Mouse (Mus musculus) mesoderm, embryonic 11.5 days (tissue): ENCODE results near the gene Cops8.

Source experiments
- DNase-seq: peaks from one replicate; pipeline ENCODE4 v3.0.0-alpha.2; 2012; ENCODE audit warnings: low read depth, low spot score

Gene Cops8

DNA sequence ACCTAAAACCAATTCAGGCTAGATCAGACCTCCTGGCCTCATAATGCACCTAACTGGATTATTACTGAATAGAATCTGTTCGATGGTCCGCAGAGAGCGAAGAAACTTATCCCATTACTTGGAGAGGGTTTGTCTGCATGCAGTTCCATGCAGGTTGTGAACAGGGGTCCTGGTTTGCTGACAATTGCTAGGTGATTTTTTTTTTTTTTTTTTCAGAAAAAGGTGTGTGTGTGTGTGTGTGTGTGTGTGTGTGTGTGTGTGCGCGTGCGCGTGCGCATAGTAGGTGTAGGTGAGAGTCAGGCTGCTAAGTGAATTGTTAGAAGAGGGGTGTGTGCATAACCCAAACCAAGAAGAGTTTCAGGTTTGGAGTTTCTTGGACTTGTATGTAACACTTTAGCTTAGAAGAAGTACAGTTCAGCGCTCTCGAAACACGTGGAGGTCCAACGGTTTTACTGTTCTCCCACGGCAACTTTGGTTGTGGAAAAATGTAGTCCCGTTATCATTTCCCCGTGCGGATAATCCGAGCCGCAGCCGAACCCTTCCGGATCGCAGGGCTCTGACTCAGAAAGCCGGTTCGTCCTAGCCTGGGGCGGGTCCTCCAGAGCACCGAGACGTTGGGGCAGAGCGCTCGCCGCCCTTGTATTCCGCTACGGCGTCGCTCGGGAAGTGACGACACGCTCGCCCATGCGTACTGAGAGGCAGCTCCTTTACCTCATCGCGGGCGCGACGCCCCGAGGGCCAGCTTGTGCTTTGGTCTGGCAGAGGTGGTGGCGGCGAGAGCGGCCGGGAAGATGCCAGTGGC is at the start of gene Cops8:
Cops8 (plus strand) TSS at position 223 of the 802 bp plus-strand sequence.
- peak; percentile 96 for DNase-seq

DNA sequence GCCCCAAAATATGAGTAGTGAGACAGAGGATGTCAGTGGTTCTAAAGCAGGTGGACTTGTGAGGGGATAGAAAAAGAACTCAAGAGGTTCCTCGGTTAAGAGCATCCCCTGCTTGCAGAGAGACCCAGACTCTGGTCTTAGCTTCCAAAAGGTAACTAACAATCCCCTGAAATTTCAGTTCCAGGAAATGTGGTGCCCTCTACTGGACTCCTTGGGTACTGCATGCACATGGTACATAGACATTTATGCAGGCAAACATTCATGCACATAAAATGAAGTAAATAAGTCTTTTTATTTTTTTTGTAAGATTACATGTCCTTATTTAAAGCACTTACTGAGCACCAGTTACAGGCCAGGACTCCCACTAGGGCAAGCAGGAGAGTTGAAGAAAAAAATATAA is 45.6 kb upstream of the Cops8 start:
- DNase-seq = no peak

DNA sequence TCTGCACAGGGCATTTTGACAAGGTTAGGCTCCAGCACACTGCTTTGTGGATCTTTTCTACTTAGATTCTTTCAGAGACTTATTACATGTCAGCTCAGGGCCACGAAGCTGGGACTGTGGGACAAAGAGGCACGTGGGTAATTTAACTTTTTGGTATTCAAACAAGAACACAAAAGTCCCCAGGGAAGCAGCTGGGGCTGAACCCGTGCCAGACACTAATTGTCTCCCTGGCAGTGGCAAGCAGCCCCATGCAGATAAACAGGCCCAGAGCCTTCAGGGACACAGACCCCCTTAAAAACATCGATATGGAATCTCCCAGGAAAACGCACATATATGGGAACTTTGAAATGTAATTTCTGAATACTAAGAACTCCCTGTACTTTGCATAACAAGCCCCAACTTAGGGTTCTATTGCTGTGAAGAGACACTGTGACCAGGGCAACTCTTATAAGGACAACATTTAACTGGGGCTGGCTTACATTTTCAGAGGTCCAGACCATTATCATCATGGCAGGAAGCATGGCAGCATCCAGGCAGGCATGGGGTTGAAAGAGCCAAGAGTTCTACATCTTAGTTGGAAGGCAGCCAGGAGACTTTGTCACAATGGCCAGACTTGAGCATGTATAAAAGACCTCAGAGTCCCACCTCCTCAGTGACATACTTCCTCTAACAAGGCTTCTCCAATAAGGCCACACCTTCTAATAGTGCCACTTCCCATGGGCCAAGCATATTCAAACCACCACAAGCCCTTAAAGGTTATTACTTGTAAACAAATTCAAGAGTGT is 41.6 kb upstream of the Cops8 start:
- no peak for DNase-seq

DNA sequence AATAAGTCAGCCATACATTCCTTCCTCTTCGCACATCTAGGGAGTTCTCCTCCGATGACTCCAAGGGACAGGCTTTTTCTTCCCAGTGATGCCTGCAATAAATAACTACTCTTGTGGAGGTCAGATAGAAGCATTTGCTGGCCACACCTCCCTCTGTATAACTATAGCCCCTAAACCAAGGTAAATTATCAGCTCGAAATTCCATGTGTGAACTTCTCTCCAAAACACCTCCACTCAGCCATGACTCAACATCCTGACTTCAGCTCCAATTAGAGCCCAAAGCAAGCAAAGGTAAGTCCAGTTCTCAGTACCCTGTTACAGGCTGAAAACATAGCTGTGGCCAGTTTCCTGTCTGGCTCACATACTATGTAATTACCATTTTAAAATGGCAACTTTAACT is 38.8 kb upstream of the Cops8 start:
- no peak for DNase-seq

DNA sequence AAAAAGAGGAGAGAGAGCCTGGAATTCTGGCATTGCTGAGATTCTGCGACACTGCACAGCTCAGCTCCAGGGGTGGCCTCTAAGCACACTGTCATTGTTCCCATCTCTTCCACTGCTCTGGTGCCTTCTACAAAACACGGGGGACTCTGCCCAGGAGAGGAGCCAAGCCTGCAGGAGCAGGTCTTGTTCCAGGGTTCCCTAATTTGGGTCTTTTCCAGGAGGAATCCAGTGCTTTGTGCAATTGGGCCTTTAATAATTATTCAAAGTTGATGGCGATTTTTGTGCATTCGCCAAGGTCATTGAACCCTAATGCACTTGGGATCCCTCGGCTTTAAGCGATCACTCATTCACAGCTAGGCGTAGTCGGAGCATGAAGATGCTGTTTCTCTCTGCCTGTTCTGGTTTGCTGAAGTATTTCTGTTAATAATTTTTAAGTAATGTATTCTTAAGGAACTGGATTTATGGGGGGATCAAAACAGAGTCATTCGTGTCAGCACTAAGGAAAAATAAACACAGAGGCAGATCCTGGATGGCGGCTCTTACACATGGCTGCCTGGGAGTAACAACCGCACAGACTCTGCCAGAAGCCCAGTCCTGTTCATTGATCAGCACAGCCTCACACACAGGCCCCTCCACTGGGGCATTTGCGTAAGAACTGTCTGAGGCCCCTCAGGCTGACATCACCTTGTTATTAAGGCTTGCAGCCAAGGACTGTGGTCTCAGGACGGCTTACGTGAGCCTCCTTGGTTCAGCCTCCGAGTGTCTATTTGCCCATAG is 35.9 kb upstream of the Cops8 start:
- no peak for DNase-seq

DNA sequence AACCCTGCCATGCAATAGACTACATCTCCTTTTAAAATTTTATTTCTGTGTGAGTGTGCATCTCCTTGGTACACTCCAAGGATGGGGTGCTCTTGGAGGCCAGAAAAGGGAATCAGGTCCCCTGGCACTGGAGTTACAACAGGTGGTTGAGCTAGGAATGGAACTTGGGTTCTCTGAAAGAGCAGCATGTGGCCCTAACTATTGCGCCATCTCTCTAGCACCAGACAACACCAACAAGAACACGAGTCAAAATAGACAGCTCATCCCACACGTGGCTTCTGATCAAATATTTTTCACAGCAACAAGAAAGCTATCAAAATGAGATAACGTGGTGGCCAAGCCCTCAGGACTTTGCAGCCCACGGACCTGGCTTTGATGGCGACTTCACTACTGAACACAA is 28.9 kb upstream of the Cops8 start:
- DNase-seq = no peak

DNA sequence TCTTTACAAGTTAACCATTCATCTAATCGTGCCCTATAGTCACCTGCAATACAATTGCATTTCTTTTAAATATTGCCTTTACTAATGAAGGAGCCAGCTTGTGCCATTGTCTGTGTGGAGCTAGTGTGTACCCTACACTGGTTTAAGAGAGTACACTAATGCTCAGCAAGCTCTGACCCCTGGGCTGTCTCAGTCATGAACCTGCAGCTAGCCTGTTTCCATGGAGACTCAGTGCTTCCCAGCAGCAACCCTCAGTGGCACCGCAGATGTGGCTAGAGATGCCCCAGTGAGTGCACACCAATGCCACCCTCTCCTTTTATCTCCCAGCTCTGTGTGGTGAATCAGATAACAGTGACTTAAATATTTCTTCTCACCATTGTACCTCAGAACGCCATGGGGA is 27.9 kb upstream of the Cops8 start:
- DNase-seq = no peak

DNA sequence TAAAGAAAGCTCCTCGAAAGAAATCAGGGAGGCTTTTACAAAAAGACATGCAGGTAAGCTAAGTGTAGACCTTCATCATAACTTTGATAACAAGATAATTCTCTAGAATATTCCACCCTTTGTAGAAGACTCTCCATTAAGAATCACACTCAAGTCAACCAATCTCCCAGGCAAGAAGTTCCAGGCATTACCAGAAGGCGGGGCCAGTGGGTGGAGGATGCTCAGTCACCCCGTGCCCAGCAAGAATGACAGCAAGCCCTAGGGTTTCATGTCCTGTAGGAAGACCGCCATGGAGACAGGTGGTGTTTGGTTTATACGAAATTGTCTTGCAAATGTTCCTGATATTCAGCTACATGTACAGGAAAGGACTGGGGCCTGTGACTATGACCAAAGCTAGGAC is 25.4 kb upstream of the Cops8 start:
- no peak for DNase-seq

DNA sequence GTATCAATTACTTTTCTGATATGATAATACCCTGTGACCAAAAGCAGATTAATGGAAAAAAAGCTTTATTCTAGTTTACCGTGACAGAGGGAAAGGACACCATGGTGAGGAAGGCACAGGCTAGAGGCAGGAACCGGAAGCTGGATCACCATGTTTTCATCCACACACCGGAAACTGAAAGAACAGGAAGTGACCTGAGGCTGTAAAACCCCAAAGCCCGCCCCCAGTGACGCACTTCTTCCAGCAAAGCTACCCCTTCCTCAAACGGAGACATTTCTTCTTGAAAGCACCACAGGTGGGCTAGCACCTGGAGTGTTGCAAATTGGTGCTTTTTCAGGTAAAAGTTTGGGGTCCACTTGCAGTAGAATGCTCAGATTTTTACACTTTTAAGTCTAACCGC is 20.1 kb upstream of the Cops8 start:
- DNase-seq = no peak

DNA sequence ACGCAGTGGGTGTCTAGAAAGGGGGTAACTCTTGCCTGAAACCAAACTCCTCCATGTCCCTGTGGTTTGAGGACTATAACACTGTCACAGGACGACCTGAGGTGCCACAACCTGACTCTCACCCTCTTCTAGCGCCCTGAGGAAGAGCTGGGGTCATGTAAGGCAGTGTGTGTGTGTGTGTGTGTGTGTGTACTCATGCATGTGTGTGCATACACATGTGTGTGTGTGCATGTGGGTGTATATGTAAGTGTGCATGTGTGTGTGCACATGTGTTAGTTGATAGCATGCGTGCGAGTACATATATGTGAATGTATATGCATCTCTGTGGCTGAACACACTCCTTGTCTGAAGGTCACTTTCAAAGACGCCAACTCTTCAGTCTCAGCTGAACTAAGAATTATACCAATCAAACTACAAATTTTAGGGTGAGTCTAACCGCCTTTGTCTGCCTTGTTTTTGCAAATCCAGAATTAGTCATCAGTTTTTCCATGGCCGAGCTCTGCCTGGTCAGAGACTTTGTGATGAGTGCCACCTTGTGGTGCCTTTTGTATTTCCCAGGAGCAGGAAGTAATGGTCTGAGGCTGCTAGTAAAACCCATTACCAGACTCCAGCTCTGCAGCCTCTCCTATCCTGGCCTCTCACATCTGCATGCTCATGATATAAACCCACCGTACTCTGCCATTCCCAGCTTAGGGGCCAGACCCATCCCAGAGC is 14.6 kb upstream of the Cops8 start:
- peak; percentile 89 for DNase-seq

DNA sequence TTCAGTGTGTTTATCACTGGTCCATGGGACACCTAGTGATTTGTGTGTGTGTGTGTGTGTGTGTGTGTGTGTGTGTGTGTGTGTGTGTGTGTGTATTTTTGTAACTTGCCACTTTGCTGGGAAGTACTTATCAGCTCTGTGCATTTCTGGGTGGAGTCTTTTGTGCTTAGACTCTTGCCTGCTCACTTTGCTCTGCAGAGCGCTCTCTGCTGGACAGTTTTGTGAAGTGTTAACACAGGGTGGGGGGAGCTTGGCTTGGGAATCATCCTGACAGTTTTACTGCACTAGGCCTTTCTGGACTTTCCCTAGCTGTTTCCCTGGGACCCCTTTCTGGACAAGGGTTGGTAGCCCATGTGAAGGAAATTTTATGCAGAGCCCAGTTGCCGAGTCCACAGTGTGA is 12.0 kb upstream of the Cops8 start:
- peak; percentile 83 for DNase-seq

DNA sequence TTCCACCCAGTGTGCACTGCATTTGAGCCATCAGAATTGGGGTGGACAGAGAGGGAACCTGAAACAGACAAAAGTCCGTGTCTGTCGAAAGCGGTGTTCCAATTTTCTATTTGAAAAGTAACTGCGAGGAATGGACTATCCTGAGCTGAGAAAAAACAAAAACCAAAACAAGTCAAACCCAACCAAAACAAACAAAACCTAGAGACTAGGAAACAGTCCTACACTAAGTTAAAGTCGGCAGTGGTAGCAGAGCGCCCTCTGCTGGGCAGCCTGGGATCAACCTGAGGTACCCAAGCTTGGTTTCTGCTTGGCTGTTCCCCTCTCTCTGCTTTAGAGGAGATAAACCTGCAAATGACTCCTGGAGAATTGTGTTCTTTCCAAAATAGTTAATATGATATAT is 10.0 kb upstream of the Cops8 start:
- peak; percentile 74 for DNase-seq

DNA sequence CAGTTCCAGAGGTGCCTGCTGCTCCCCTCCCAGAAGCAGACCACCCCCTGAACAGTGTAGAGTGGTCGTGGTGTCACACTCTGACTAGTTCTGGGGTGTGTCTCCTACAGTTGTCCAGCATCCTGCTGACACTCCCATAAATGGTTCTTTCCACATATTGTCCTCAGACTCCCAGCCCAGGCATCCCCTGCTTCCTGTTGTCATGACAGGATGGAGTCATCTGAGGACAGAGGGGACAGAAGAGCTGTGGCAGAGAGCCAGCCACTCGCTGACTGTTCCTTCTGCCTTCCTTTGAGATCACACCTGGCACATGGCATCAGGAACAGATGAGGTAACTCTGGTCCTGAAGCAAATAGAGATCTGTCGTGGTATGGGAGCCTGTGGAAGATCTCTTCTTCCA is 3.6 kb upstream of the Cops8 start:
- DNase-seq = no peak

DNA sequence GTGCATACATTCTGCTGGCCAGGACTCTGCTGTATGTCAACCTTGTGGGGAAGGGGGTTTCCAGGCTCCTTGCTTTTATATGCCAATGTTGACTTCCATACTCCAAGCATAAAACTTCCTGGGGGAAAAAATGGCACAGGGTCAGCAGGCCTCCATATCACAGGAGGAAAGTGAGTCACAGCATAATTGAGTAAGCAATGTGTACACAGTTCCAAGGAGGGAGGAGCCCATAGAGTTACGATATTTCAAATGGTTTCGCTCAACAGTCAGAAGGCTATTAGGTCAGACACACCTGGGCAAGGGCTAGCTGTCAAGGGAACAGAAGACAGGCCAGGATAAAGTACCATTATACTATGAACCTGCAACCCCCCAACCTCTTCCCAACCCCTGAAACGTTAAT is 1.7 kb upstream of the Cops8 start:
- DNase-seq = no peak

DNA sequence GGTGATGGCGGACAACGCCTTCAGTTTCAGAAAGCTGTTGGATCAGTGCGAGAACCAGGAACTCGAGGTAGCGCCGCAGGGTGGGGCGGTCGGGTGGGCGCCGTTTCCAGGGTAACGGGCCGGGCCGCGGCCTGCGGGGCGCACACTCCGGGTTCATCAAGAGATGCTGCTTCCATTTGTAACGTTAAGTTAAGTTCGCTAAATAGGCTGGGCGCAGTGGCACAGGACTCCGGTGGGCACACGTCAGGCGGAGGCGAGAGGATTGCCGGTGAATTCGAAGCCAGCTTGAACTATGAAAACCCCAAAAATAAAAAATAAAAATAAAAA is 743 bp downstream of the Cops8 start:
- DNase-seq = no peak

DNA sequence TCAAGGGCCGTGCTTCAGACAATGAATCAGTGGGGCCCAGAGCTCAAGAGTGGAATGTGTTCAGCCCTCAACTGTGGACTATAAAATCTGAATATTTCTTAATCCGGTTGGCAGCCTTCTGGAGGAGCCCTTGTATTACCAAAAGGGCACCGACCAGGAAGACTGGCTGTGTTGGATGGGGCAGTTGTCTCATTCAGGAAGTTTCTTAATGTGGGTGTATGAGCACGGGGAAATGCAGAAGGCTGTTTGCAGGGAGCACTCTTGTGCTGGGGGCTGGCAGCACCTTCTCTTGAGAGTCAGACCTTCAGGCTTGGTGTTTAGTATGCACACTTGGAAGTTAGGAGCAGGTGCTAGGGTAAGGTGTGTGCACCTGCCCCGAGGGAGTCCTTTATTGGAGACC is 6.6 kb downstream of the Cops8 start:
- no peak for DNase-seq

DNA sequence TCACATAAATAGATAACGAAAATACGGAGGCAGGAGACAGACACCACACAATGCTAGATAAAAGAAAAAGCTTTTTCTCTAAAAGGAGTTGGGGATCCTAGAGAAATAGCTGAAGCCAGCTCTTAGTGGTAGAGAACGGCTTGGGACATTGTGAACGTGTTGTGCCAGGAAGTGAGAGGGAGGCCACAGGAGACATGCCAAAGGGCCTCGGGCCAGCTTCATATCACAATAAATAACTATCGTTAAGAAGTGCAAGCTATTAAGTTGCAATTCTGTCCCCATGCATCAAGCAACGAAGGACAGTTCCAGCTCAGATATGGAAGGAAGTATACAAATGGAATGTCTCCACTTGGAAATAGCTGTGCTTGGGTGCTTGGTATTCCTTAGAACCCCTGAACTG is 14.5 kb downstream of the Cops8 start:
- no peak for DNase-seq

DNA sequence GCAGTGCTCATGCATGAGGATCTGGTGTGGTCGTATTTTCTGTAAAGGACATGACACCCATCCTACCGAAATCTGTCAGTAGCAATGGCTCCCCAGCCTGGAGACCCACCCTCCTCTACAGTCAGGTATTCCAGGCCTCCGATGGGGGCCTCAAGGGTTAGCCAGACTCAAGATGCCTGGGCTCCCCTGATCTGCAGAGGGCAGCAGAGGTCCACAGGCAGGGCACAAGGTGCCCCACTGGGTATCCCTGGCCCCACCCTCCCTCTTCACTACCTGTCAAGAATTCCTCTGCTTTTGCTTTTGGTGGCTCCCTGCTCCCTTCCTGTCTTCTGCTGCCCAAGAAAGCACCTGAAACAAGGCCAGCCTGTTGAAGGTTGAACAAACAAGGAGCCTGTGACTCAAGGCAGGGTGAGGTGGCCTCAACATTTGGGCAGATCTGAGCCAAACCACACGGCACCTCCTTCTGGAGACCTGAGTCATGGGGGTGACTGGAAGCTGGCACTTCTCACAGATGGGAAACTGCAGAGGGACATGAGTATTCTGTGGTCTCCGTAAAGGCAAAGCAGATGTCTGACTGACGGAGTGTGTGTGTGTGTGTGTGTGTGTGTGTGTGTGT is 30.7 kb downstream of the Cops8 start:
- DNase-seq = no peak

DNA sequence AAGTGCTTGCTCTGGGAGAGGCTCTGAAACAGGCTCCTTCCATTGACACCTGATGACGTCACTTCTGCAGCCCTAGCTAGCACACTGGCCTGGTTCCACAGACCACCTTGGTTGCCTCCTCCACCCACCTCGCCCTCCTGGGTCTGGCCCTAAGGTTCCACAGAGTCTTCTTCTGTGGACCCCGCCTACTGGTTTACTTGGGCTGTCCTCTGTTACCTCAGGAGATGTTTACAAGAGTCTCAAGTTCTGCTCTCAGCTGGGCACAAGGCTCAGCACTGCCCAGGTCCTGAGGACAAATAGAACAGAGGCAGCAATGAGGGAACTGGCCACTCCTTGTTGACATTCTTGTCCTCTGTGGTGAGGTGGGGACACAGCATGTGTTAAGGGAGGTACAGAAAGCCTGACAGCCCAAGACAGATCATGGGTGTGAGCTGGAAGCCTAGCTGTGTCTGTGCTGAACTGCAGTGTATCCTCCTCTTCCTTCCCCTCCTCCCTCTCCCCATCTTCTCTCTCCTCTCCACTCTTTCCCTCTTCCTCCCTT is 31.5 kb downstream of the Cops8 start:
- DNase-seq = no peak

DNA sequence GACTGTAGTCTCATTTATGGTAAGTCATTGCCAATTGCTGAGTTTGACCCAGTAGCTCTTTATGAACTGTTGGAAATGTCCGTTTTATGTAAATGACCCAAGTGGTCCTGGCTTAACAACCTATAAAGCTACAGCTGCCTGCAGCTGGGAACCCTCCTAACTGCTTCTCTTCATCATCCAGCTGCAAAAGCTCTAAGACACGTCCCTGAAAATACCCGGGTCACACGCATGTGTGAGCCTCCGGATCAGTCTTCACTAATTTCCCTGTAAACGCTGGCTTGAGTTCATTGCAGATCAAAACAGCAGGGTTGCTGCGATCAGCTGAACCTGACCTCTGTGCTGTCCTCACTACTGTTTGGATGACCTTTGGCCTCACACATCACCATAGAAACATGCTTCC is 35.6 kb downstream of the Cops8 start:
- DNase-seq = no peak

DNA sequence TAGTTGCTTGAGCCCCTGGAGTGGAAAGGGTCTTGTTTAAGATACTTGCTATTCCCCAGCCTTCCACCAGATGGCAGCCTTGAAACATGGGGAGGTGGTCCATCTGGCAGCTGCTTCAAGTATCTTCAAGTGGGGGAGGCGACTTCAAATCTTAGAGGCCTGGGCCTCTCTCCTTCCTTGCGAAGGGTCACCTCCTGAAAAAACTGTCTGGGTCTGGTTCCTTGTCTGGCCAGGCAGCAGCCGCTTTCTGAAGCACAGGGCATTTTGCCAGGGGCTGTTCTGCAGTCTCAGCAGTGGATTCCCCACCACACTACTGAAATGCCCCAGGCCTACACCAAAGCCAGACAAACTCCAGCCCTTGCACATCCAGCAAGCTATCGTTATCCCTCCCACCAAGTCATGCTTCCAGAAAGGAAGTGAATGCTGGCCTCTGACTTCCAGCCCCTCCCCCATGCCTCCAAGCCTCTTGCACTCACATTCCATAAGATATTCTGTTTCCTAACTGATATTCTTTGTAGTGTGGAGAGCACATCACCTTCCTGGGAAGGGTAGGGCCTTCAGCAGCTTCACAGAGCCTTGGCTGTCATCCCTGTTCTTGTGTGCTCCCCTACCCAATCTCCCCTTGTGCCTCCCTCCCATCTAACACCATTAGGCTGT is 48.1 kb downstream of the Cops8 start:
- peak; percentile 89 for DNase-seq
